Mouse (Mus musculus): ENCODE measurements around the gene Pgpep1.

The Pgpep1 gene

GRCm38 (mm10) chr8:70632346-70632892 is 27.8 kb downstream of the Pgpep1 start, which contains the start of gene Gdf15:
Gdf15 (minus strand) TSS chr8:70632456.
- DNase-seq (ENCODE audit: low read depth, low spot score) = no peak

- DNase-seq (ENCODE audit: low read depth, low spot score) = no peak
Observed at GRCm38 (mm10) chr8:70631436-70631835, 28.8 kb downstream of the Pgpep1 start.

DNA sequence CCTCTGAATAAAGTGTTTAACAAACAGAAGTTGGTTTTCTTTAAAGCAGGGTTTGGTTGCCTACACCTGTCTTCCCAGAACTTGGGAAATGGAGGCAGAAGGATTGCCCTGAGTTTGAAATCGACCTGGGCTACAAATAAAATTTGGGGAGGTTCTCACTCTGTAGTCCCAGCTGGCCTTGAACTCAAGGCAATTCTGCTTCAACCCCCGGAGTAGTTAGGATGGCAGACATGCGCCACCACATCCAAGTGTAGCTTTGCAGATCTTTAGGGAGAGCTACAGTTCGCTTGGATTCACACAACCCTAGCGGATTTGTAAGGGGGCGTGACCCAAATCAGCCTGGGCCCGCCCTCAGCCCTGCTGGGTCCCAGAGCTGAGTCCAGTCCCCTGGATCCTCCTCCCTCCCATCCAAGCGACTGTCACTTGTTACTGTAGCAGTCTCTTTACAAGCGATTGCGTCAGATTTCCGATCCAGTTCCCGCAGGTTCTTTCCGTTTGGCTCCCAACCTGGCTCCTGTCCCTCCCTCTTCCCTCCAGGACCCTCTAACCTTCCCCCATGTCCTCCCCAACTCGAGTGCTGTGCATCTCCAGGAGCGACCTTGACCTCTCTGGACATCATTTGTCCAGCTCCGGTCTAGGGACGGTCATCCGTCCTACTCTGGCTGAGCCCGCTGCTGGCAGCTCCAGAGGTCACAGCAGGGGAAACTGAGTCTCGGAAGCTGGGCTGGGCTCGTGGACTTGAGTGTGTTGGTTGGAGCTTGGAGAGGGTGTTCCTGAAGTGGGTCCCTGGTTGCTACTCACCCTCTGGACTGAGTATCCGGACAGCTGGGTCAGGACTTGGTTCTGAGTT is 29.4 kb downstream of the Pgpep1 start:
- no peak for DNase-seq (ENCODE audit: low read depth, low spot score)

DNA sequence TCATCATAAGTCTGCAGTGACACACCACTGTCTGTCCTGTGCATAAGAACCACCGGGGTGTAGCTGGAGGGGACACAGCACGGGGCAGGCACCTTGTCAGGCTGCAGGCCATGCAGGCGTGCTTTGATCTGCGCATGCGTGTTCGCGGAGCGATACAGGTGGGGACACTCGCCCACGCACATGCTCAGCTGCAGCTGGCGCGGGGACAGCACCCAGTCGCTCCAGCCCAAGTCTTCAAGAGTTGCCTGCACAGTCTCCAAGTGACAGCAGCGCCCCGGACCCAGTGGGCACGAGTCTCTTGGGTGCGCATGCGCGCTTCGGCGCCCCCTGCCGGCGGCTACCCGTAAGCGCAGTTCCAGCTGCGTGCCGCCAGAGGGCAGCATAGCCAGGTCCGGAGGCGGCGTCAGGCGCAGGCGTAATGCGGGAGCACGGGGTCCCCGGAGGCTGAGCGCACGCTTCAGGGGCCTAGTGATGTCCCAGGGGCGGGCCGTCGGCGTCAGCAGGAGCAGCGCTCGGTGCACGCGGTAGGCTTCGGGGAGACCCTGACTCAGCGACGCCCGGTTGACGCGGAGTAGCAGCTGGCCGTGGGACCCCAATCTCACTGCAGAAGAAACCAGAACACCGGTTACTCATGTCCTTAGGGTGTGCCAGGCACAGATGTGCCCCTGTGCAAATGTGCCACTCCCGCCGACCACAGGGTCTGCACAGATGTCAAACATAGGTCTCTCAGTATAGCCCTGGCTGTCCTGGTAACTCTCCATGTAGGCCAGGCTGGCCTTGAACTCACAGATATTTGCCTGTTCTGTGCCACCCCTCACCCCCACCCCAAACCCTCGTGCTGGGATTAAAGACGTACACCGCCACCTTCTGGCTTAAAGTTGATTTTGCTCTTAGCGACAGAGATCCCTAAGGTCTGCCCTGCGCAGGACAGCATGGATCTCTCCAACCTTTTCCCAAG is 30.3 kb downstream of the Pgpep1 start:
- DNase-seq (ENCODE audit: low read depth, low spot score) = peak; percentile 69

DNA sequence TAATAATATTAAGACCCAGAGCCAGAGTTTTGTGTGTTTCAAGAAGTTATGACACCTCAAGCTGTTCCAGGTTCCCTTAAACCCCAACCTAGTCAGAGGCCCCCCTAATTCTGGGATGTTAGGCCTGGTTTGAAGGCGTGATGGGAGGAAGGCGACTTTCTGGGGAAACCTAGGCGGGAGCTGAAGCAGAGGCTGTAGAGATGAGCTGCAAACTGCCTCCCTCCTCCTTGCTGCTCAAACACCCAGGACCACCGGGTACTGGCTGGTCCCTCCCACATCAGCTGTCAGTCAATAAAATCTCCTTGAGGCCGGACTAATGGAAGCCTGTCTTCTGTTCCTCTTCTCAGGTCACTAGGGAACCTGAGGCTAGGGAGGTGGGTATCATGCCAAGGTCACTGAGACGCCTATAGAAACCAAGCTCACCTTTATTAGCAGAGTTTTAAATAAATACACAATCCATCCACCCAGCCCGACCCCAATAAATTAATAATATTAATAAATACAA is 31.1 kb downstream of the Pgpep1 start:
- no peak for DNase-seq (ENCODE audit: low read depth, low spot score)

GRCm38 (mm10) chr8:70627041-70627440 is 33.1 kb downstream of the Pgpep1 start:
- no peak for DNase-seq (ENCODE audit: low read depth, low spot score)

GRCm38 (mm10) chr8:70625104-70625503 is 35.1 kb downstream of the Pgpep1 start:
- no peak for DNase-seq (ENCODE audit: low read depth, low spot score)

DNA sequence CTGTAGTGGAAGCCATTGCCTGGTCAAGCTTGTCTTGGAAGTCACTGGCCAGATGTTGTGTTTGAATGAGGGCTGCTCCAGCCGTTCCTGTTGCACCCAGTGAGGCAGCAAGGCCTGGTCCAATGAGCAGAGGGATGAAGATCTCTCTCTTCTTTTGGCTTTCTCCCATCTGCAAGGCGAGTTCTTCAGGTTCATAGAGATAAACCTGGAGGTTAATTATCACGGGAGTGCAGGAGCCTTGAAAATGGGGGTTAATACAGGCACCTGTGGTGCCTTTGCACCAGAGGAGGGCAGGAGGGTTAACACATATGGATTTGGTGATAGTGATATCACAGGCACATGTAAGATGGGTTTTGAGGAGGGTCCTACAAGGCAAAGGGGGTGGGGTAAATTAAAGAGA is 38.0 kb downstream of the Pgpep1 start:
- DNase-seq (ENCODE audit: low read depth, low spot score) = peak; percentile 58

GRCm38 (mm10) chr8:70618888-70619334 is 41.3 kb downstream of the Pgpep1 start:
- DNase-seq (ENCODE audit: low read depth, low spot score) = peak; percentile 74

DNA sequence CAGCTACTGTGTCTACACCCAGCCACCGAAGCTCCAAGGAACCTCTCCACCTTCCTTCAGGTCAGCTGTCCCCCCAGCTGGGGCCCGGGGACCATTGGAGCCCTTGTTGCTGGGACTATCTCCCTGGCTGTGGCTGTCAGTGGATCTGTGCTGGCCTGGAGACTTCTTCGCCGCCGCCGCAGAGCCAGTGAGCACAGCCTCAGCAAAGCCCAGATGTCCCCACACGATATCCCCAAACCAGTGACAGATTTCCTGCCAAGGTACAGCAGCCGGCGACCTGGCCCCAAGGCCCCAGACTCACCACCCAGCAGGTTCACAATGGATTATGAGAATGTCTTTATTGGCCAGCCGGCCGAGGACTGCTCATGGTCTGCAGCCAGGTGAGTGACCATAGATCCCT is 42.2 kb downstream of the Pgpep1 start:
- DNase-seq (ENCODE audit: low read depth, low spot score) = no peak

GRCm38 (mm10) chr8:70616645-70617044 is 43.5 kb downstream of the Pgpep1 start:
- no peak for DNase-seq (ENCODE audit: low read depth, low spot score)

GRCm38 (mm10) chr8:70615894-70616293 is 44.3 kb downstream of the Pgpep1 start, which contains the start of gene Lrrc25:
Lrrc25 (plus strand) TSS chr8:70616155.
- no peak for DNase-seq (ENCODE audit: low read depth, low spot score)

DNA sequence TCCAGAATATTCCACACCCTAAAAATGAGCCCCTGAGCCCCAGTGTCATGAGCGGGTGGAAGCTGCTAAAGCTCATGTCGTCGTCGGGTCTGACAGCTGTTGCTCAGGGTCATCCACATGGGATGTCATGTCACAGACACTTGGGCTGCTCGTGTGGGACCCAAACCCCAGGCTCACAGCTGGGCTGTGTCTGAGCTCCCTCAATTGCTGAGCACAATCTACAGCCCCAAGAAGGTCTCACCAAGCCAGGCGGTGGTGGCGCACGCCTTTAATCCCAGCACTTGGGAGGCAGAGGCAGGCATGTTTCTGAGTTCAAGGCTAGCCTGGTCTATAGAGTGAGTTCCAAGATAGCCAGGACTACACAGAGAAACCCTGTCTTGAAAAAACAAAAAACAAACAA is 44.9 kb downstream of the Pgpep1 start:
- DNase-seq (ENCODE audit: low read depth, low spot score) = no peak

DNA sequence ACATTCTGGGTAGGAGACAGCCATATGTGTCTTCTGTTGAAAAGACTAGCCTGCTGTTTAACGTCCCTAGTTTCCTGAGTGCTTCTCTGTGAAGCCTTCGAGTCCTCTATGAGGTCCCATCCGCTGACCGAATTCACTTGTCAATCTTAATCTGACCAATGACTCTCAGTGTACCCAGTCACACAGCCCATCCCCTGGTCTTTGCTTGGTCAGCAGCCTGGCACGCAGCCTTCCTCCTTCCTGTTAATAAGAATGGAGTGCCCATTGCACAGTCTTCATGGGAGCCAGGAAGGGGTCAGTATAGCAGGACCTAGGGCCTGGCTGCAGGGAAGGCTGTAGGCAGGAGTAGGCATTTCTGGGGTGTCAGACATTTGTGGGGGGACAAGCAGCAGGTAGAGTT is 45.7 kb downstream of the Pgpep1 start:
- DNase-seq (ENCODE audit: low read depth, low spot score) = no peak

DNA sequence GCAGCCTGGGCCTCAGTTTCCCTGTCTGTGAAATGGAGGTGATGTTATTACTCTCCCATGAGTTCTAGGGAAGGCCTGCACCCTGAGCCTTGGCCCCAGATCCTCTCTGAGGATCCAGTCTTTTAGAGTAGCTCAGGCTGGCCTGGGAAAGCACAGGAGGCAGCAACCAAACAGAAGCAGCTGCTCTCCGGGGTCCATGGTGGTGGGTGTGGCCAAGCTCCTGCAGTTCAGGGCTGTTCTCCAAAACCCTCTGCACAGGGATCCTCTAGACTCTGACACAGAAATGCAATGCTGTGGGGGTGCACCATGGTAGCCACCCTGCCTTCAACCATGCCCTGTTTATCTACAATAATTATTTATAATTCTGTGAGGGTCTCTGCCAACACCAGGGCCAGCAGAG is 46.4 kb downstream of the Pgpep1 start:
- no peak for DNase-seq (ENCODE audit: low read depth, low spot score)

GRCm38 (mm10) chr8:70611849-70612248 is 48.3 kb downstream of the Pgpep1 start:
- peak; percentile 85 for DNase-seq (ENCODE audit: low read depth, low spot score)

GRCm38 (mm10) chr8:70610796-70611771 is 49.1 kb downstream of the Pgpep1 start:
- DNase-seq (ENCODE audit: low read depth, low spot score) = peak; percentile 70

- peak; percentile 71 for DNase-seq (ENCODE audit: low read depth, low spot score)
Observed at GRCm38 (mm10) chr8:70609849-70610795, 50.1 kb downstream of the Pgpep1 start.

GRCm38 (mm10) chr8:70609368-70609848 is 50.8 kb downstream of the Pgpep1 start:
- no peak for DNase-seq (ENCODE audit: low read depth, low spot score)
